Mouse (Mus musculus) limb, embryonic 14.5 days (tissue): ENCODE measurements at regions not wholly inside any gene's neighbourhood (a gene's known extent, or its start where the extent isn't known, plus 50 kb on each side); places are given as distances from the start of the nearest gene placed in this dataset.

Experiments used
- ATAC-seq: fragments of 200-750 bp; cut with Nextera tagmentation; 2 replicates; pipeline ENCODE4 v1.8.0; 2017; ENCODE audit warnings: low read depth, moderate number of reproducible peaks, moderate TSS enrichment; ENCODE audit not compliant: low FRiP score
- DNase-seq: peaks from one replicate; pipeline ENCODE4 v3.0.0-alpha.2; 2015; ENCODE audit warnings: low spot score
- H3K27ac ChIP-seq: fragments of 300-500 bp; sonication (generic); replicated peaks from 2 replicates; pipeline ENCODE4 v1.5.1; 2014; ENCODE audit warnings: low read depth, mild to moderate bottlenecking, low read length, moderate library complexity, mixed read lengths
- H3K27me3 ChIP-seq: fragments of 300-500 bp; sonication (generic); 2 replicates; pipeline ENCODE4 v1.6.1; 2014; ENCODE audit warnings: low read length, mixed read lengths; ENCODE audit not compliant: control insufficient read depth, insufficient read depth
- H3K36me3 ChIP-seq: fragments of 300-500 bp; sonication (generic); 2 replicates; pipeline ENCODE4 v1.6.1; 2014; ENCODE audit warnings: mild to moderate bottlenecking, low read length, moderate library complexity, mixed read lengths; ENCODE audit not compliant: control insufficient read depth, insufficient read depth
- H3K4me1 ChIP-seq: fragments of 300-500 bp; sonication (generic); 2 replicates; pipeline ENCODE4 v1.6.1; 2014; ENCODE audit warnings: antibody characterized with exemption, low read length, mixed read lengths; ENCODE audit not compliant: control insufficient read depth, insufficient read depth
- H3K4me2 ChIP-seq: fragments of 300-500 bp; sonication (generic); replicated peaks from 2 replicates; pipeline ENCODE4 v1.6.1; 2014; ENCODE audit warnings: low read depth, mild to moderate bottlenecking, low read length, moderate library complexity; ENCODE audit not compliant: severe bottlenecking
- H3K4me3 ChIP-seq: fragments of 300-500 bp; sonication (generic); replicated peaks from 2 replicates; pipeline ENCODE4 v1.5.1; 2014; ENCODE audit warnings: low read length
- H3K9ac ChIP-seq: fragments of 300-500 bp; sonication (generic); 2 replicates; pipeline ENCODE4 v1.6.1; 2014; ENCODE audit warnings: mild to moderate bottlenecking, low read depth, low read length, moderate library complexity; ENCODE audit not compliant: severe bottlenecking
- H3K9me3 ChIP-seq: fragments of 300-500 bp; sonication (generic); 2 replicates; pipeline ENCODE4 v1.6.1; 2016; ENCODE audit warnings: low read length; ENCODE audit not compliant: control insufficient read depth
- POLR2A ChIP-seq: fragments of 200-500 bp; IDR thresholded peaks from 2 replicates; pipeline ENCODE4 v1.8.0; 2012; ENCODE audit warnings: inconsistent platforms, mild to moderate bottlenecking, moderate library complexity, borderline replicate concordance; ENCODE audit not compliant: insufficient read depth, insufficient read length; ENCODE audit errors: extremely low read depth
- WGBS: fragments of 180-500 bp; shearing (Covaris S2); extraction: QIAGEN DNeasy Blood & Tissue Kit; methylation state at CpG from one replicate; pipeline ENCODE4 v1.1.7; 2014; 5-methylcytosine and 5-hydroxymethylcytosine counted together

GRCm38 (mm10) chr3:149179486-149180116, 189.2 kb upstream of the Adgrl2 start:
- WGBS, result 71% methylated on average over 11 of the region's 11 CpGs

GRCm38 (mm10) chr3:149178891-149179290, 188.5 kb upstream of the Adgrl2 start:
- no peak overlapping the region for H3K4me3 ChIP-seq
- peaks cover 5% of the 10 kb centered on the region for H3K4me1 ChIP-seq
- ATAC-seq (no peak), DNase-seq (no peak)
- 94% methylated on average over 3 of the region's 3 CpGs for WGBS
- TF ChIP-seq POLR2A, result no peak
- no peak overlapping the region for H3K4me2 ChIP-seq
- no peaks in the 10 kb centered on the region for H3K27me3 ChIP-seq
- no peak overlapping the region for H3K9ac ChIP-seq
- no peaks in the 10 kb centered on the region for H3K36me3 ChIP-seq
- H3K9me3 ChIP-seq, result no peaks in the 10 kb centered on the region
- H3K27ac ChIP-seq, result no peak overlapping the region

More at GRCm38 (mm10) chr3:149179486-149180116, 189.2 kb upstream of the Adgrl2 start:
- DNase-seq (no peak), ATAC-seq (no peak)
- Histone ChIP-seq H3K27me3 (no peaks in the 10 kb centered on the region), H3K4me3 (no peak overlapping the region), H3K27ac (no peak overlapping the region), H3K4me2 (no peak overlapping the region), H3K9me3 (no peaks in the 10 kb centered on the region), H3K9ac (no peak overlapping the region), H3K36me3 (no peaks in the 10 kb centered on the region), H3K4me1 (peaks cover 5% of the 10 kb centered on the region)
- no peak for TF ChIP-seq POLR2A

GRCm38 (mm10) chr3:149174689-149175390, 184.5 kb upstream of the Adgrl2 start:
- Histone ChIP-seq H3K27me3 (no peaks in the 10 kb centered on the region), H3K4me2 (no peak overlapping the region), H3K9ac (no peak overlapping the region), H3K27ac (no peak overlapping the region), H3K4me3 (no peak overlapping the region), H3K4me1 (0 out of 2 replicates have a peak, but pooled peaks cover 3% of the 10 kb centered on the region), H3K36me3 (no peaks in the 10 kb centered on the region), H3K9me3 (no peaks in the 10 kb centered on the region)
- ATAC-seq, result no peak
- TF ChIP-seq POLR2A, result no peak
- DNase-seq, result no peak
- 72% methylated on average over 11 of the region's 11 CpGs for WGBS

GRCm38 (mm10) chr3:149173537-149173936, 183.2 kb upstream of the Adgrl2 start:
- H3K27ac ChIP-seq, result no peak overlapping the region
- no peaks in the 10 kb centered on the region for H3K36me3 ChIP-seq
- no peaks in the 10 kb centered on the region for H3K9me3 ChIP-seq
- no peaks in the 10 kb centered on the region for H3K27me3 ChIP-seq
- TF ChIP-seq POLR2A, result no peak
- DNase-seq (no peak), ATAC-seq (no peak)
- H3K4me3 ChIP-seq, result no peak overlapping the region
- WGBS, result 35% methylated on average over 10 of the region's 10 CpGs
- no peak overlapping the region for H3K9ac ChIP-seq
- 0 out of 2 replicates have a peak overlapping the region, but pooled peaks have one; percentile 10 for H3K4me2 ChIP-seq
- 0 out of 2 replicates have a peak, but pooled peaks cover 3% of the 10 kb centered on the region for H3K4me1 ChIP-seq

- H3K27me3 ChIP-seq, result no peaks in the 10 kb centered on the region
- WGBS, result 70% methylated on average over 4 of the region's 4 CpGs
- H3K4me3 ChIP-seq, result no peak overlapping the region
- H3K9me3 ChIP-seq, result no peaks in the 10 kb centered on the region
- no peak overlapping the region for H3K9ac ChIP-seq
- H3K4me1 ChIP-seq, result 0 out of 2 replicates have a peak, but pooled peaks cover 3% of the 10 kb centered on the region
- no peak for ATAC-seq
- DNase-seq, result no peak
- H3K36me3 ChIP-seq, result no peaks in the 10 kb centered on the region
- H3K4me2 ChIP-seq, result no peak overlapping the region
- no peak overlapping the region for H3K27ac ChIP-seq
- TF ChIP-seq POLR2A, result no peak
Observed at GRCm38 (mm10) chr3:149171766-149172165, 181.4 kb upstream of the Adgrl2 start.
